Mouse (Mus musculus) embryo, embryonic 10.5 days (tissue): ENCODE data around the gene Tenm2.

ENCODE experiments used
- DNase-seq: peaks from one replicate; pipeline ENCODE4 v3.0.0-alpha.2; 2015; ENCODE audit warnings: low spot score

Gene Tenm2

DNA sequence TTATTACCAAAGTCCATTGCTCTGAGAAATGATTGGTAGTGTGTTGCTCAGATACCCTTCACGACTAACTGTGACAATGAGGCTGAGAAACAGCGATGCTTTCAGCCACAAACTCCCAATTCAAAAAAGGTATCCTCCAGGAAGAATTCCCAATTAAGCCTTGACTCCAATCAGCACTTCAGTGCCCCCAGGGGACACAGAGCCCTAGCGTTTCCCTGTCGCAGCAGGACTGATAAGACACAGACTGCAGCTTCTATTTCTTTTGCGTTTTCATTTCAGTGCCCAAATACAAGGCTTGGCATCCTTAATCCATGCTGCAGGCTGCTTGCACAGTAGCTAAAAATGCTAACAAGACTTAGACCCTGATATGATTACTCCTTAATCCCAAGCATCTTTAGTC, 1186.2 kb downstream of the Tenm2 start:
- DNase-seq, result no peak

DNA sequence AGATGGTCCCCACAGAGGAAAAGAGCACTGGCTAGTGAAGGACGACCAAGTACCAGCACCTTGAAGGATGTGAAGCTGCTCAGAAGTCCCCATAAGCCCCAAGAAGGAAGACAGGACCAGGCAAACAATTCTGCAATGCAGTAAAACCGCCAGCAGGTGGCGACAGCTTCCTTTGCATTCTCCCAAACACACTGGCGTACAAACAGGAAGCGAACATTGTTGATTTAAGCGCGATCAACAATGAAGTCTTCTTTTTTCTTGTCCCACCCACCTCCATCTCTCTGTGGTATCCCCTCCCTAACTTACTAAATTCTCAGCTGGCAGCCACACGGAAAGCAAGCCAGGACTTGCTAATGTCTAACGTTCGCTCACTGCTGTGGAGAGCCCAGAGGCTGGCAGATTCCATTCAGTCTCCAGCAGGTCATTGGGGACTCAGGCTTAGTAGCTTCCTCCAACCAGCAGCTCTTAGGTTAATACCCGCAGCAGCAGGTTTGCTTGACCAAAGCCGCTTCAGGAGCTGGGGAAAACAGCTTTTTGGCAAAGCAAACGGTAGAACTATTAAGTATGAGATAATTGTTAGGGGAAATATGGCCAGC, 1190.0 kb downstream of the Tenm2 start:
- DNase-seq, result peak; percentile 94

DNA sequence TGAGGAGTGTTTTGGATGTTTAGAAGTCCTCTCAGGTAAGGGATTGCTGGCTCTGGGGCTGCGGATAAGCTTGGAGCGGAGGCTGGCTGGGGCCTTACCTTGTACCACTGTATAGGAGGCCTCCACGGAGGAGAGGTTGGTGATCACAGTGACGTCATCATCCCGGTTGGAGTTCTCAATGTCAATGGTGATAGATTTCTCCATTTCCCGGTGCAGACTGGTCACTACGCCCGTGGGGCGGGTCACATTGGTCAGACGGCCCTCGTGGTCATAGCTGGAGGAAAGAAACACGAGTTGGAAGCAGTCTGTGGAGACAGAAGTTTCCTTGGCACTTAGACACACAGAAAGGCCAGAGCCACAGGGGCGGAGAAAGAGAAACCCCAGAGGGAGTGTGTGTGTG, 1194.4 kb downstream of the Tenm2 start:
- no peak for DNase-seq

DNA sequence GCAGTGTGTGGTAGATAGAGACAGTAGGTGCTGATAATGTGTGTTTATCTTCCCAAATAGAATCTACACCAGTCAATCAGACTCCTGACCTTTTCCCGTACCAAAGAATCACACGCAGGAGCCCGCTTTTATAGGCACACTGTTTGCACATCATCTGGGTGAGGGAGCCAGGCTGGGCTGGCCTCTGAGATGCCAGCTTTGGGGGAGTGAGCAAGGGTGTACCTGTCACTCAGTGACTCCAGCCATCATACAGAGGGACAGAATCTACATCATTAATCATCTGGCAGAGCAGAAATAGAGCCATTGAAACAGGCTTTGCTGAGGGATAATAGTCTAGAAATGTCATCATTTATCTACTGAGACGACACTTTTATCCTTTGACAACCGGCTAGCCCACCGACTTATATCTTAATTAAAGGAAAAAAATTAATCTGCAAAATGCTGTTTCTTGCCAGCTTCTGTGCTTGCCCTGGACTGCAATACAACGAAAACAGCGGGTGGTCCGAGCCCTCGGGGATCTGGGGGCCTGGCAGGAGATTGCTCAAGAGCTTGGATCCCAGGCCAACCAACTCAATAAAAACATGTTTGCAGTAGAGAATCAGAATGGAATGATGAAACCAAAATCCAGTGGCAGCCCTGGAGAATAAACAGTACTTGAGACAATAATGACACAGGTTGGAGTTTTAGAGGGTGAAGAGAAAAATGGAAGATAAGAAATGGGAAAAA, 1195.1 kb downstream of the Tenm2 start:
- no peak for DNase-seq

DNA sequence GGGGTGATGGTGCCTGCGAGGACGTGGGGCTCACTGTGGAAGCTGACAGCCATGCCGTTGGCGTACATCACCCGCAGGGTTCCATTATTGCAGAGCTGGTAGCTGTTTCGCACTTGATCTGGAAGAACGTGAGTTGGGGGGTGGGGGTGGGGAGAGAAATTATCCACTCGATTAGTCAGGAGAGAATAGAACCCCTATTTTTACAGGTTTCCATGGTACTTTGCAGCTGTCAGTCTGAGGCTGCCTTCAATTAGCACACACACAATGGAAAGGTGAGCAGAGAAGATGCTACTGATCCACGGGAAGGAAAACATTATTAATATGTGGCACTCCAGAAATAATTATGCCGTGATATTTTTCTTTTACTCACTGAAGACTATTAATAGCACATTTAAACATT, 1195.9 kb downstream of the Tenm2 start:
- no peak for DNase-seq

DNA sequence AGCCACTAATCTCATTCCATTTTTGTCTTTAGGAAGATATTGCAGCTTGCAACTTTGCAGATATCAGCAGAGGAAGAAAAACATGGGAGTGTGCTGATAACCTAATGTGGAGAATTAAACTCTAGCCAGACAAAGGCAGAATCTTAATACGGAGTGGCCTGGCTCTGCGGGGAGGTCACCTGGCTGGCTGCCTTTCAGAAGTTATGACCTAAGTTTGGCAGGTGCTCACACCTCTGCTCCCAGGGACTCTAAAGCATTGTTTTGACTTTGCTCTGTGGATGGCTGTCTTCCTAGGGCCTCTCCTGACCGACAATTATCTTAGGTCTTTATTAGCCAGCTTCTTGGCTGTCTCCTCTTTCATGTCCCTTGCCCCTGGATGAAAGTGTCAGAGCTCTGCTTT, 1197.4 kb downstream of the Tenm2 start:
- DNase-seq, result no peak

DNA sequence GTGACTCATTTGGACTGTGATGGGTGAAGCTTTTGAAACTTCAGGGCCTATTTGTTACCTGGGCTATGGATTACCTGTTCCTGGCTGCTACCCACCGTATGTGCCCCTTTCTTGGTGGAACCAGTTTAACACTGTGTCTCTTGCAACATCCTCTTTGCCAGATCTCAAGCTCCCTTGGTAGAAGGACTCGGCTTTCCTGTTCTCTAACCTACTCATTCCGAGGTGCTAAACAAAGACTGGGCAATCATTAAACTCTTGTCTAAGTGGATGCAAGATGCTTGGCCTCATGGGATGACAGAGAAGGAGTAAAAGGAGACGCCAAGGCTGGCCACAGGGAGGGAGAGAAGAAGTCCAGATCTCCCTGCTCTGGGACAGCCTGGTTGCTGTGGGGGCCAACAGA, 1198.5 kb downstream of the Tenm2 start:
- DNase-seq, result no peak

DNA sequence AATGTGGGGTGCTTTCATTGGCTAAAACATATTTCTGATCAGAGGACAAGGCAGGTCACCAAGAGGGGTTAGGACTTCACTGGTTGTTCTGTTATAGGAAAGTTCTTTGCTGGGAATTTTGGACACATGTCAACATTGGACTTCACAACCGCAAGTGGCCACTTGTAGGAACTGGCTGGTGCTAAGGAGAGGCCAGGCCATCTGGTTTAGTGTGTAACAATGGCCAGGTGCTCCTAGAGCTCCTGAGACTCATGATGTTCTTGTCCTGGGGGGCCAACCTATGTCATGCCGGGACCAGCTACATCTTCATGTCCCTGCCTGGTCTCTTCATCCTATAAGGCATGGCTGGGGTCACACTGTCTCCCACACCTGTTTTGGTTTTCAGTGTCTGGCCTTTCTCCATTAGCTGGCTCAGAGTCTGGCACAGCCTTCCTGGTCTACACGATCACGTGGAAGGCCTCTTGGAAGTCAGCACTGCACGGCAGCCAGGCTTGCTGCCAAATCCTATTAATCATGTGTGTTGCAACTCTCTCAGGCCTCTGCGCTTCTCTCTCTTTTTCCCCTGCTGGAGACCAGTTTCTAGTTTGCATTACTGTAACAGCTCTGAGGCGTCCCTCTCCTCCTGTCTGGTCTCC, 1199.6 kb downstream of the Tenm2 start:
- DNase-seq, result peak; percentile 36

DNA sequence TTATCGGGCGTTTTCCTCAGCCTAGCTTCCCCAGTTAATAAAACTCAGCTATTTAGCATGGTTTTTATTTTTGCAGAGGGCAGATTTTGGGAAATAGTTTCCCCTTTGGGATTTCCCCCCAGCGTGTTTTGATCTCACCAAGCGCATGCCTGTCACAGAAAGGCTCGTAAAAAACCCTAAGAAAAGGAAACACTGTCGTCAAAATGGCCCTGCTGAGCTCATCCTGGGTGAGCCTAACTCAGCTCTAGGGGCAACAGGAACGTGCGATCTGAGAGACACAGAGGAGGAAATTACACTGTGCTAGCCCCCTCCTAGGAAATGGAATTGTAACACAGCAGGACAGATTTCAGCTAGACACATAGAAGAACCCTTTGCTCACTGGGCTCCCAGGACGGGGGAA, 1204.0 kb downstream of the Tenm2 start:
- DNase-seq, result no peak

DNA sequence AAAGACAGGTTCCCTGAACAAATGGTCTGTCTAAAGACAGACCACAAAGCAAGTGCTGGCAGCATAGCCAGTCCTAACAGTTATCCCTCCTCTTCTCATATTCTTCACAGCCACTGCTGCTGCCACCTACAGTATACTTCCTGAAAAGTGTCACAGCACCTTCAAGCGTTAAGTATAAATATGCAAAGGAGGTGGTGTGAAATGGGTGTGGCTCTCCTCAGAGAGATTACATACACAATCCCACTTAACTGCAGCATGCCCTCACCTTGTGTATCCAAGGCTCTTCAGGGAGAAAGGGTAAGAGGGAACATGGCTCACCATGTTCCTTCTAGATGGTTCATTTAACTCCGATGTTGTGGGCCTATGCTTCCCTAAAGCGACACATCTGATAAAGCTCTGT, 1215.8 kb downstream of the Tenm2 start:
- DNase-seq, result no peak

DNA sequence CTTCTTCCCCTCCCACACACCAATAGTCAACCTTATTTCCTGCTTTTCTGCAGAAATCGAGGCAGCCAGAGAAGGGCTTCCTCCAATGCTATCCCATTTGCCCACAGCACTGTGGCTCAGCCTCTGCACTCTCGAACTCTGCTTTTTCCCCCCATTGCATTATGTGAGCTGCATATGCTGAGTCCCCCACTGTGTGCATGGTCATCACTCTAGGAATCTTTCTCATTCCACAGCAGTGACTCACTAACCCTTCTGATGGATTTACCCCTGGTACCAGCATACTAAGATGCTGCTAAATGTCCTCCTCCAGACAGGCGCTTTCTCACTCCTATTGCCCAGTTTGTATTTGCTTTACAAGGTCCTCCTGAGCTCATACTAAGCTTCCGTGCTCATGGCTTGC, 1222.6 kb downstream of the Tenm2 start:
- DNase-seq, result no peak

DNA sequence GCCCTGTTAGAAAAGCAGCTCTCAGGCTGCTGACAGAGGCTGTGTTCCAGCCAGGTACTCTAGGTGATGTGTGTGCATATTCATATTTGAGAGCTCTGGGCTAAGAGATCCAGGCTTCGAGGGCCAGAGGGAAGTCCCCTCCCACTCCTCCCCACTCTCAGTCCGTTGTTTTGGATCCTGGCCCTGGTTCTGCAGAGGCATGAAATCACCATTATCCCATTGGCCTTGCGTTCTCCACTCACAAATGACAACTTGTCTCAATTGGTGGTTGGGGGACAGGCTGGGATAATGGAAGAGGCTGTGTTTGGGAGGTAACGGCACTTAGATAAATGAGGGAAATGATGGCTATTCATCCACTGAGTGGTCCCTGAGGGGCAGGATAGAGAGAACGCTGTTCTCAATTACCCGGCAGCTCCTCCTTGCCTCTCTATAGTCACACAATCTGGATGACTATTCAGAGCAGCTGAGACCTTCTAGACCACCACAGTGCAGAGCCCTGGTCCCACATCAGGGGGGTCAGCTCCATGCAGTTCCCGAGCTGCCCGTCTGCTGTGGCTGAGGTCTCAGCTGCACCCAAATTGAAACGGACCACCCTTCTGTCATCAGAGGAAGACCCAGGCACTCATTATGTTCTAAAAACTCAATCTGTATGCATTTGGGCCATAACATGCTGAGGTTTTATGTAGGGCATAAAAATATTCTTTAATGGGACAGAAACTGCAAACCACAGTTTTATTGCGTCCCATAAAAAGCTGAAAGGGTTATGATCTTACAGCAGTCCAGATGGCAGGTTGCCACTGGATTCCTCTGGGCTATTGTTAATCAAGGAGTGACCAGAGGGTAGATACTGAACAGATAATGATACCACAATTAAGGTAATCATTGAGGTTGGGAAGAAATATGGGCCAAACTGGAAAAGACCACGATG, 1226.2 kb downstream of the Tenm2 start:
- no peak for DNase-seq

DNA sequence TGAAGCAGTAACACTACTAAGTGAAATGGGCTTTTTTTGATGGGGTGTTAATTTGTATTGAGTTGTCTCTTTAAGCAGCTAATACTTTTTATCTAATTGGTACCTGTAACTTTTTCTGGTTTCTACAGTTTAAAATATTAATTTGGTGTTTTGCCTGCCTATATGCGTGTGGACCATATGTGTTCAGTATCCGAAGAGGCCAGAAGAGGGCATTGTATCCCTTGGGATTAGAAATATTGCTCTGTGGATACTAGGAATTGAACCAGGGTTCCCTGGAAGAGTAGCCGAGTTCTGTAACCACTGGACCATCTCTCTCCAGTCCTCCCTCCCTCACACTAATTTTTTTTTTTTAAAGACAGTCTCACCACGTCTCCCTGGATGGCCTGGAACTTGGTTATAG, 1232.9 kb downstream of the Tenm2 start:
- no peak for DNase-seq

DNA sequence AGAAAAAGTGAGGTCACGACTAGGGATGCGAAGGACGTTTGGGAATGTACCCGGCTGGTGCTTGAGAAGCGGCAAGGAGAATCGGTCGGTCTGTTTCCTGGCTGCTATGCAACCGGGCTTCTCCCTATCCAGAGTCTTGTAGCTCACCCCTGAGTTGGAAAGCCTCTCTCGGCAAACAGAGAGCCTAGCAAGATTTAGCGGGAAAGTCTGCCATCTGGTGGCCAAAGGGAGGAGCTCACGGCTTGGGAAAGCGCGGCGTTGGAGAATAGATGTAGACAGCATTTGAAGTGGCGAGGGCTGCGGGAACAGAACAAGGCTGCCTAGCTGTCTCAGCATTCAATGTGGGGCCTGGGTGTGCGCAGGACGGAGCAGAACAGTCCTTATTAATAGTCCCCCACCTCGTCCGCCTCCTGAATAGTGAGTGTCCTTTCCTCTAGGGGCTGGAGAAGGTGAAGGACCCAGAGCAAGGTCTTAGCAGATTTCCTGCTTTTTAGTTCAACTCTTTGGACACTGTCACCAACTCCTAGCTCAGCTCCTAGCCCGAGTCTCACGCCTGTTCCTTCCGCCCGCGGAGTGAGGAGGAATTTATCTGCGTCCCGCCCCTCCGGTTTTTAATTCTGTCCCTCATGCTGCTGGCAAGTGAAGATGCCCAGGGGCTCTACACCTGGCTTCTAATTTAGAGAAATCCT, 1234.3 kb downstream of the Tenm2 start:
- DNase-seq, result peak; percentile 99

DNA sequence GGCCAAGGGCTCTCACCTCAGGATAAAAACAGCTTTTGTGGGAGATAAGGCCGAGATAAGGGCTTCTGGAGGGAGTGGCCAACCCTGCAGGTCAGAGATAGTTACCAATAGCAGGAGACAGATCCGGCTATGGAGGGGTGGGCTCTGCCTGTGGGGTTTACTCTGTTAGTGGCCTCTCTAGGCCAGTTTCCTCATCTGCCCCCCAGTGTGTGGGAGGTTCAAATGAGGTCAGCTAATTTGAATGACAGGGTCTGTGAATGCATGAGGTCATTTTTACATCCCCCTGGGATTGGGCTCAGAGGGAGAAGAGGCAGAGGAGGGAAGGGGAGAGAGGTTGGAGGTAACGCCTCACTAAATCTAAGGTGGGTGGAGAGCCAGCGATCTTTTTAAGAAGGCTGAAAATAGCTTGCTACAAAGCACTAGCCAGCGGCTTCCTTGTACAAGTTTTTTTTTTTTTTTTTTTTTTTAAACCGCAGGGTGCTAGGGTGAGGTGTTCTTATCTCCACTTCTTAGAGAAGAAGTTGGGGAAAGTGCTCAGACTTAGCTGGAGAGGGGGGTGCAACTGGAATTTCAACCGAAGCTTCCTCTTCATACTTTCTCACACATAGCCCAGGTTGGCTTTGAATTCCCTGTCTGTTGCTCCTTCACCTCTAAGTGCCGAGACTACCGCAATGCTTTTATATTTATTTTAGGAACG, 1235.0 kb downstream of the Tenm2 start:
- peak; percentile 54 for DNase-seq

DNA sequence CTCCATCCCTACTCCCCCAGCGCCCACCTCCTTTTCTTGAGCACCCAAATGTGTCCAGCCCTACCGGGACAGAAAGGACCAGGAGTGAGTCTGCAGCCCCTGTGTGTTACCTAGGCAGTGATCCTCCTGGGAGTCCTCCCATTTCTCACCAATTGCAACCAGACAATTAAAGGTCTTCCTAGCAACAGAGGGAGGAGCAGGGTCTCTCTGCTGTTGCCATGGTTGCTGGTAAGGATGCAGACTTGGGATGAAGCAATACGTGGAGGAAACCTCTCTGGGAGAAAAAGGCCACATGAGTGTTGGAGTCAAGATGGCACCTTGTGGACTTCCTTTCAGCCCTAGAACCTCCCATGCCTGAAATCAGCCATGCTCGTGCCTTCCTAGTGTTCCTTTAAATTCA, 1235.7 kb downstream of the Tenm2 start:
- DNase-seq, result peak; percentile 53

DNA sequence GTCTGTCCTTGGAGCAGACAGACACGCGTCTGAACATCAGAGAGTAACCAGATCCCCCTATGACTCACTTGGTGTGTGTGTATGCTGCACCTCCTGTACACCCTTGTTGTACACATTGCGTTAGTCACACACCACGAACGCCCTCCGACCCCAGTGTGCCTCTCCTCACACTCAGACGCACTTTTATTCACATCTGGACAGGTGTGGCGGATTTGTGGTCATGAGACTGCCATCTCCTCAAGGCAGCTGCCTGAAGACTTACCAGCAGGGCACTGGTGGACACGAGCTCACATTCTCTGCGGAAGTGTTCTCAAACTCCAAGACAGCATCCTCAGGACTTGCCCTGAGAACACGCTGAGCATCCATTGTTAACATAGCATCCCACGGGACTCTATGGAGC, 1237.7 kb downstream of the Tenm2 start:
- no peak for DNase-seq

DNA sequence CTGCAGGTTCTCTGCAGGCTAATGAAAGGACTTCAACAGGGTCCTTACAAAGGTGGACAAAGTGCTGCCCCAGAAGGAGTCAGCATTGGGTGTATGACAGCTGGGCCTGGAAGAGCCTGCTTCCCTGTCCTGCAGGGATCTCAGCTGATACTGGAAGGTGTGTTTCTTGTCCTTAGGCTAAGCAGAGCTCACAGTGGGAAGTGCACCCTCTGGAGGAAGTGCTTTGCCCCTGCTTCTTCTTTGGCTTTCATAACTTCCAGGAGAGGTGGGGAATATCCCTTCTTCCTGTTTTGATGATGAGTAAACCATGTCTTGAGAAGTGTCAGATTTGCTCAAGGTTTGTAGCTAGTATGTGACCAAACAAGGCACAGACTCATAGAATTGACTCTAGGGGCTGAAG, 1240.5 kb downstream of the Tenm2 start:
- no peak for DNase-seq

DNA sequence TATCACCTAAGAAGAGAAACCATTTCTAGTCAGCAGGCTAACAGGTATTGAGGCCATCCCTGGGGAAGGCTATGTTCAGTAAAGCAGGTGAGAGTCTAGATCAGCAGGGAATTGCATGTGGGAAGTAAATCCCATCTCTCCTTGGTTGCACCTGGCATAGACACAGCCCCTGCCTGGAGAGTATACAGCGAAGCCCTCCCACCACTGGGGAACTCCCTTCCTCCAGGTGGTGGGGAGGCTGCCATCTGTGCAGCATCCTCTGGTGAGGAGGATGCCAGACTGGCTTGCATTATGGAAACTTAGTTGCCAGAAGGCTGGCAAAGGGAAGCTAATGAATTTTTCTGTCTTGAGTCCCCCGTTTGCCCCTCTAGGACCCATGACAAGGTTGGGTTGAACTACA, 1243.9 kb downstream of the Tenm2 start:
- no peak for DNase-seq

DNA sequence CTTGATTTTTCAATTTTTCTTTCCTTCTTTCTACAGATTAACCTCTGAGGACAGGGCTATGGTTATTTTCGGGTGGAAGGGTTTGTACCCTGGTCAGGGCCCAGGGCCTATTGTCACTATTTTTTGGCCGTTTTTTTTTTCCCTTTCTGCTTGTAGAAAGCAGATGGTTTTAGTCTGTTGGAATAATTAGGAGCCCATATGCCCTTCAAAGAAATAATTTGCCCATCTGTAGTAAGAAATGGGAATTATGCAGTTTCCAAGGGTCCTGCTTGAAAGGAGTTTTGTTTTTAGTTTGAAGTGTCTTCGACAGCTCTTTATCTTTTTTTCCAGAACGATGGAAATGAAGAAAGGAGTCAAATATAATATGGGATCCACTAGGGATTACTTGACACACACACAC, 1245.8 kb downstream of the Tenm2 start:
- DNase-seq, result no peak

DNA sequence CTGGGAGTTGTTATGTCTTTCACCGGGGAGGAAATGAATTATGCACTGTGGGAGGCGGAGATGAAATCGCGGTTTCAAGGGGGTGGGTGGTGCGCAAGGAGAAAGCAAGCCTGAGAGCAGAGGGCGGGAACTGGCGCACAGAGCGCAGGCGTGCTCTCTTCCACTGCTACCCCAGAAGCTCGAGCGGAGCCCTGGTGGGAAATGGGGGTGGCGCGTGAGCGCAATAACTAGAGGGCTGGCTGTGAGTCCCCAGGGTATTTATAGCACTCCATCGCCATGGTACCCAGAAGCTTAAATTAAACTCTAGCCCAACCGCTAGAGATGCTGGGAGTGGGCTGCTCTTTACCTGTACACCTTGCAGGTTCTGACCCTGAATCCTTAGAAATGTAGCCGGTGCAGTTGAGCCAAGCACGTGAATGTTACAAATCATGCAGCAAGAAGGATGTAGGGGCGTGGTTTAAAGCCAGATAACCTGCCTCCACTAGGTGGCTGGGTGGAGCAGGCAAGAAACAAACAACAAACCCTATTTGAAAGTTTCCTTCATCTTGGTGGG, 1249.8 kb downstream of the Tenm2 start:
- DNase-seq, result peak; percentile 55
